Mouse (Mus musculus) 416B (cell line): ENCODE measurements at regions not wholly inside any gene's neighbourhood (a gene's known extent, or its start where the extent isn't known, plus 50 kb on each side); places are given as distances from the start of the nearest gene placed in this dataset.

Experiments
- DNase-seq: peaks from one replicate; pipeline ENCODE4 v3.0.0; 2011; ENCODE audit warnings: low read depth

DNA sequence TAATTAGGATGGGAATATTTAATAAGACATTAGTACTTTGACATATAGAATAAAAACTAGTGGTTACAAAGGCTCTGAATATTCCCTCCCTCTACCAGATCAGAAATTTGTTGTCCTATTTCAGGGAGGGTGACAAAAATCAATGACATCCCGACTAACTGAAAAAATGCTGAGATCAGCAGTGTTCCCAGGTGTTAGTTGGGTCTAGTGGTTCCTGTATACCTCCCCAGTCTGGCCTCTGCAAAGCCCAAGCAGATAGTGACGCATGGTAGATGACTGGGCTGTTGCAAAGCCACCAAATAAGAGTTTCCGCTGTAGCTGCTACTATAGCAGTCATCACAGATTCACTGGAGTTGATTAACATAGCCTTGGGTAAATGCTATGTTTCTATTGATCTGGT lies 59.9 kb upstream of the Gm4791 start:
- DNase-seq = no peak

DNA sequence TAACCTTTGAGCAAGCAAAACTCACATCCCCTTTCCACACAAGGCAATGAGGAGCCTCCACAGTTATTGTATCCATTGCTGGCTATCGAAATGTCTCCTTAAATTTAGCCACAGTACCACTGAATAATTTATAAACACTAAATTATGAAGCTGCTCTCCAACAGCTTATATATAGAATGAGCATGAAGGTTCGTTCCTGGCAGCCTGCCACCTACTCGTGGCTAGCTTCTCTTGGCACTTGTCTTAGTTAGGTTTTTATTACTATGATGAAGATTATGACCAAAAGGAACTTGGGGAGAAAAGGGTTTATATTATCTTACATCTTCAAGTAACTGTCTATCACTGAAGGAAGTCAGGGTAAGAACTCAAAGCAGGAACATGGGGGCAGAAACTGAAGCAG lies 72.9 kb upstream of the Gm4791 start:
- no peak for DNase-seq

DNA sequence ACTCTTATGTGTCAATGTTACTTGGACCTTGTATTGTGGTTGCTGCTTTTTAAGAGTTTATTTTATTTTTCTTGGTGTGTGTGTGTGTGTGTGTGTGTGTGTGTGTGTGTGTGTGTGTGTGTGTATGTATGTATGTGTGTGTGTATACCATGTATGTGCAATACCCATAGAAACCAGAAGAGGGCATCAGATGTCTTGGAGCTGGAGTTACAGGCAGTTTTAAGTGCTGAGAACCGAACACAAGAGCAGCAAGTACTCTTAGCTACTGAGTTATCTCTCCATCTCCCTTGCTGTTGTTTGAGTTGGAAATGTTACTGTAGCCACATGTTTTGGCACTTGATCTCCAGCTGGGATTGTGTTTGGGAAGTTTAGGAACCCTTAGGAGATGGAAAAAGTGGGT lies 78.5 kb upstream of the Gm4791 start:
- no peak for DNase-seq

DNA sequence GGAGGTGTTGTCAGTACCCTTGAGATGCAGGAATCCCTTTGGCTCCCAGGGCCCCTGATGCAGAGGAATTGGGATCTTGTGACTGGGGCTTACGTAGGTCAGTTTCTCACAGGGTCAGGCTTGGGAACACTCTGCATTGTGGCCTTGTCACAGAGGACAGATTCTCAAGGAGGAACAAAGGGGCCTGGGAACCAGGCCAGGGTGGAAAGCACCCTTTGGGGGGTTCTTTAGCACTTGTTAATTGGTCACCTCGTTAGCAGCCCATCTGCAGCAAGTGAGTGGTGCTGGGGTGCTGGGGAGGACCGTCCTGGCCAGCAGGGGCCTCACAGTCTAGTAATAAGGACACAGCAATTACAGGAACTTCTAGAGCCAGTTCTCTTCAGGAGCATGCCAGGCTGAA lies 85.3 kb upstream of the Gm4791 start:
- DNase-seq = no peak

DNA sequence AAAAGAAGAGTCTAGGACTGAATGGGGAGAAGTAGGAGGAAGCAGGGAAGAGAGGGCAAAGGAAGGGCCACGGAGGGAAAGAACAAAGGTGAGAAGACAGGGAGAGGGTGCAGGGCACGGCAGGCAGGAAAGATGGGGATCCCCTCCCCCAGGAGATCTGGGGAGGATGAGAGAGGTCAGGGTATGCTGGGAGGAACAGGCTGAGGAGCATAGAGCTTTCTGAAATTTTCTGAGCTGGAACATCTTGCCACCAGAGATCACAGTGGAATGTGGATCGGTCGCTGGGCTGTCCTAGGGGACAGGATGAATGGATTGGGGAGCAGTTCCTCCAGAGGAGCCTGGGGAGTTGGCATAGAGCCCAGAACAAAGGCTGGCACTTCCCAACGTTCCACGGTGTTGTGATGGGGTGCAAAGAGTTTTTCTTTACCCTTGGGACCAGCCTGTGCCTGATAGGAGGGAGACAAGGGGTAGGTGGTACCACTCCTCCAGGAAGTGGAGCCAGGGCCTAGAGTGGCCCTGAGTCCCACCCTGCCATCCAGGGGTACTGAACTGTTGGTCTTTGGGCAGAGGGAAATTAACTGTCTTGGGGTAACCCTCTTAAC lies 89.0 kb upstream of the Gm4791 start:
- no peak for DNase-seq

DNA sequence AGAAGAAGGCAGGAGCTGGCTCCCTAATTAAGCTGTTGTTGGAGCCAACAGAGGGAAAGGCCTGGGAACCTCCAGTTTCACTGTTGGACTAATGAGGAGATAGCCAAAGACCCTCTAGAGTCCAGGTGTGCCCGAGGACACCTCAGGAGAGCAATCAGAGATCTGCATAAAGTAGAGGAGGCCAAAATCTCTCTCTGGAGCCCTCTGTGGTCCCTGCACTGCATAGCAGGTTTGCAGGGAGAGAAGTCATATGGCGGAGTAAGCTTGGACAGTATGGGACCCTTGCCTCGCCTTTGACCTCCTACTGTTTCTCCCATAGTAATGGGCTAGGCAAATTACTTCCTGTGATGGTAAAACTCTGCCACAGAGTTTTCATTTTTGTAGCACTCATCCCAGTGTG lies 93.5 kb upstream of the Gm4791 start:
- no peak for DNase-seq

DNA sequence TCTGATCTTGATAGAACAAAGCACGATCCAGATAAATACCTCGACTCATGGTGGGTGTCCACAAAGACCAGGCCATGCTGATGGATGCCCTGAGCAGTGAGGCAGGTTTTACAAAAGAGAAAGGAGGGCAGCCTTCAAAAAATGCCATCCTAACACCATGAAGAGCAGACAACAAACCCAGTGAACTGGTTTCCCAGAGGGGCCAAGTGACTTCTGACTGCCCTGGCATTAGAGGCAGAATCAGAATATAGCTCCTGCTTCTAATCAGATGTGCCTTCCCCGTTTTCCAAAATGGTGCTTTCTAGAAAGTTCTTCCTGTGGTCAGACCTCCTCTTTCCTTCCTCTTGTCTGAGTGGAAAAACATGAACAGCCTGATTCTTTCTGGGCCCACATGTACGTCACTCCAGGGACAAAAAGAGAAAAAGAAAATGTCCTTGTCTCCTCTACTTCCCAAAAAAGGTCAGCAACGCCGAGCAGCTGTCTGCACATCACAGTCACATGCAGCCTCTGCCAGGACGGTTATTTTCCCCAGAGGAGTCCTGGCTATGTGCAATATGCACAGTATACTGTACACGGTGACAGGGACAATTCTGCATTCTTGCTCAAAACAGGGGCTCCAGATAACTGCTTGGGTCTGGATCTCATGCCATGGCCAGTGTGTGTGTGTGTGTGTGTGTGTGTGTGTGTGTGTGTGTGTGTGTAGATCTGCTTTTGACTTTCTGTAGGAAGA lies 94.9 kb upstream of the Gm4791 start:
- no peak for DNase-seq

DNA sequence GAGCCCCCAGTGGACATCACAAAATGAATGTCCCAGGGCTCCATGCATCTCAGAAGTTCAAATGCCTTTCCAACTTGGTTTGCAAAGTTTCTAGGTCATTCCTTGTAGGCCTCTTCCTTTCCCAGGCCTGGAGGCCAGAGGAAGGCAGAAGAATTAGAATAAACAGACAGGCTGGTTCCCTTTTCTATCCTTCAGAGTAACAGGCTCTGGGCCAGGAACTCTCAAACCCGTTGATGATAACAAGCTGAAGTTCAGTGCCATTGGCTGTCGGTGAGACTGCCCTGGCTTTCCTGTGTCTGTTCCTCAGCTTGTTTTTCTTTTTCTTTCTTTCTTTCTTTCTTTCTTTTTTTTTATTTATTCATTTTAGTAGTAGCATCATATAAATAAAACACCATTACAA lies 99.3 kb upstream of the Gm4791 start:
- DNase-seq = no peak

DNA sequence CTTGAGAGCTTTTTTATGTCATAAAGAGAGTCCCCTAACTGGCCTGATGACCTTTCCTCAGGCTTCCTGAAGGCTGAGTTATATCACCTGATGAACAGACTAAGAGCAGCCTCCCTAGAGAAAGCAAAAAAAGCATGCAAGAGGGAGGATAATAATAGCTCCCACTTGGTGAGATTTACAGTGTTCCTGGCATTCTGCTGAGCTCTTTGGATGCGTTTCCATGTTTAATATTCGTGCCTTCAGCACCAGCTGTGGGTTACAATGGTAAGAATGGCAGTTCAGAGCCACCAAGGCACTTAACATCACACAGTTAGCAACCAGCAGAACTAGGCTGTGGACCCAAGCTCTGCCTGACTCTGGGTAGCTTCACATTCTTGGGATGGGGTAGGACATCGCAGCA lies 100.4 kb upstream of the Gm4791 start:
- DNase-seq = no peak

DNA sequence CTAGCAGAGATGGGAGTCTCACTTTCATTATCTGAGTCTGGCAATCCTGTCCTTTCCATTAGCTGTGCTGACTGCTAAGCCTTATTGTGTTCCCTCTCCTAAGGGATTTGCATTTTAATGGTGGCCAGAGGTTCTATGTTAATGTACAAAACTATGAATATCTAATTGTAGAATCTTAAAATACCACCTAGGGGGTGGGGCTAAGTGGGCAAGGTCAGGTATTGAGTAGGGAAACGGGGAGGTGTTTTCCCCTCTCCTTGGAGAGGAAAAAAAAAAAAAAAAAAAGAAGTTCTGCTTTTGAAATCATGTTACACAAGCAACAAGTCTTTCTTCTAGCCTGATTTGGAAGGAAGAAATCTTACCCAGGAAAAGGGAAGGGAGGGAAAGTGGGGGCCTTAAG lies 106.7 kb upstream of the Gm4791 start:
- no peak for DNase-seq

DNA sequence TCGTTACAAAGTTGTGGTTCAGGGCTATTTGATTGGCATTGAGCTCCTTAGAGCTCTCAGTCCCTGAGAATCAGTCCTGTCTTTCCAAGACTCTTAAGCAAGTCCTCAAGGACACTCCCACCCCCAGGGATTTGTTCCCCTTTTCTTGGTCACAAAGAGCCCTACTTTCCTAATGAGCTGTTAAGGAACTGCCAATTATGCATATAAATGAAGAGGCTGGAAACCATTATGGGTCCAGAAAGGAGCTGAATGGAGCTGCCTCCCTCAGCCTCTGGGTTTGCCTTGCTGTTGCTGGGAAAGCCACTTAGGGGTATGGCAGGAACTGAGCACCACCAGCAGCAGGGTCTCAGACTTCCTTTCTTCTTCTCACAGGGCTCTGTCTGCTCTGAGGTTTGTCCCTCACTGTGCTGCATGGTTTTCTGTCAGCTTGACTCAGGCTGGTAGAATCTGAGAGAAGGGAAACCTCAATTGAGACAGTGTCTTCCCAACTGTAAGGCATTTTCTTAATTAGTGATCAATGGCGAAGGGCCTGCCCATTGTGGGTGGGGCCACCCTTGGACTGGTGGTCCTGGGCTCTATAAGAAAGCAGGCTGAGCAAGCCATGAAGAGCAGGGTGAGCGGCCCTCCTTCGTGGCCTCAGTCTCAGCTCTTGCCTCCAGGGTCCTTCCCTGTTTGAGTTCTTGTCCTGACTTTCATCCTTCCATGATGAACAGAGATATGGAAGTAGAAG lies 108.4 kb upstream of the Gm4791 start:
- no peak for DNase-seq

DNA sequence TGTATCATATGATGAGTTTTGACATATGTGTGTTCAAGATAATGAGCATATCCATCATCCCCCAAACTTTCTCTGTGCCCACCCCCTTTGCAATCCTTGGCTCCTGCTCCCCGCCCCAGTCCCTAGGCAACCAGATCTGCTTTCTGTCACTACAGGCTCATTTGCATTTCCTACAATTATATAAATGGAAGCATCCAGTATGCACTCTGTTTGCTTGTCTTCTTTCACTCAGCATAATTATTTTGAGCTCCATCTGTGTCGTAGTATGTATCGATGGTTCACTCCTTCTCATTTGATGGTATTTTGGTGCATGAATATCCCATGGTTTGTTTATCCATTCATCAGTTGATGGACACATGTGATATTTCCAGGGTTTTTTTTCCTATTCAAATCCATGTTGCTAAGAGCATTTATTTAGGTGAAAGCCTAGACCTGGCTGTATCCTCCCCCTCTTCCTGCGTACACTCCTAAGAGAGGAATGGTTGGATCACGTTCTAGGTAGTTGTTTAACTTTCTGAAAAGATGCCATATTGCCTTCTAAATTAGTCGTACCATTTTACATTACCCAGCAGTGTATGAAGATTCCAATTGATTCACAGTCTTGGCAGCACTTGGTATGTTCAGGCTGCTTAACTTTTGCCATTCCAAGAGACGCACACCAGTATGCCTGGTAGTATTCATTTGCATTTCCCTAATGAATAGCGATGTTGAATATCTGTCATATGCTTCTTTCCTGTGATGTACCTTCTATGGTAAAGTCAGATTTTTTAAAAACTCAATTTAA lies 127.1 kb upstream of the Gm4791 start:
- no peak for DNase-seq

DNA sequence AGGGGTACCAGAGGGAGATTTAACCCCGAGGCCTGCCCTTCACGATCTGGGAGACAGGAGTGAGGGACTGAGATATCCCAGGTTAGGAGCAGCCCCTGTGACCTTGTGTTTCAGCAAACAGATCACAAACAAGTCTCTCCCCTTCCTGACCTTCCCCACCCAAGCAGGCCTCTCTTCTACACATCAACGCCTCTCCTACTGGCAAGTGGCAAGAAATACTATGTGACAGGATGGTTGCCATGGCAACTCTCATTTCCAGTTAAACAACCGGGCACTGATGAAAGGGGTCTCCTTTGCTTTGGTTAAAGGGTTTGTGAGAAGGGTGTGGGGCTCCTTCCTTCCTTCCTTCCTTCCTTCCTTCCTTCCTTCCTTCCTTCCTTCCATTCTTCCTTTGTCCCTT lies 134.6 kb upstream of the Gm4791 start:
- DNase-seq = no peak

DNA sequence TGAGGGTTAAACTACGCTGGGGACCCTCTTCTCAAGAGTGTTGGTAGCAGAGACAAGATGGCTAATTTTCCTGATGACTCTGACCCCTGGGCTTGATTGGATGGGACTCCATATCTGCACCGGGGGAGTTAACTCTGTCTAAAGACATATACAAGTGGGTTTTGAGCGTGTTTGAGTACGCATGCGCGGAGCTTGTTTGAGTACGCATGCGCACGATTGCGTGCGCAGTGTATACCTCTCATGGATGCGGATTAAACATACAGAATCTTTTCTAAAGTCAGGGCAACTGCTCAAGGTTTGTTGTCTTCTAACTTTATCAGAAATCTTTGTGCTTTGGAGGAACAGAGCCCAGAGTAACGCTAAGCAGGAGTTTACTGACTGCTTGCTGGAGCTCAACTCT lies 146.8 kb upstream of the Gm4791 start:
- DNase-seq = no peak

DNA sequence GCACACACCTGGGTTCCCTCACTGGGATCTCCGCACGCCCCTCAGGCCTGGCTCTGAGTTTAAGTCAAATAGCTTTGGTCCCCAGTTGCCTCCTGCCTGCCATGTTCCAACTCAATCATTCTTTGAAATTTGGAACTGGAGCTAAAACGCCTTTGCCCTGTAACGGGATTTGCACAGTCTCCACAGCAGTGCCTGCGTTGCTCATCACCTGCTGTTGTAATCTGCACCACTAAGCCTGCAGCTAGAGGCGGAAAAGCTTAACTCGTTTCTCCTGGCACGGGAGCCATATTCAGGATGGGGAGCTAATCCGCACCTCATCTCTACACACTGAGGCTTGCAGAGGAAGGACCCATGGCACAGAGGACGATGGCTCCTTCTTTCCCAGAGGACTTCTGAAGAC lies 147.2 kb upstream of the Gm4791 start:
- DNase-seq = no peak

DNA sequence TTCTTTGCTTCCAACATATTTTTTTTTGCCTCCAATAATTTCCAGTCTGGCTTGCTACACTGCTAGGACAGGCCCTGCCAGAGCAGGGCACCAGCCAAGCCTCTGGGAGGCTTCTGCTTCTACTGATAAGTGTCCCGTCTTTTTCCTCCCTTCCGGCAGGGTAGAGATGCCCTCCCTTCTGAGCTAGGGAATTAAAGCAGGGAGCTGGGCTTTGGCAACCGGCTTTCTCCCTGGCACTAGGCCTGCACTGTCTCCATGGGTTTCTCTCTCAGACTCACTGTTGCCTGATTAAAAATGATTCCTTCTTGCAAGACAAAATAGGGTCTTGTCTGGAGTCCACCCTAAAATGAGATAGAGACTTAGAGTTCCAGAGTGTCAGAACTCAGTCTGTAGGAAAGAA lies 153.3 kb upstream of the Gm4791 start:
- DNase-seq = no peak

DNA sequence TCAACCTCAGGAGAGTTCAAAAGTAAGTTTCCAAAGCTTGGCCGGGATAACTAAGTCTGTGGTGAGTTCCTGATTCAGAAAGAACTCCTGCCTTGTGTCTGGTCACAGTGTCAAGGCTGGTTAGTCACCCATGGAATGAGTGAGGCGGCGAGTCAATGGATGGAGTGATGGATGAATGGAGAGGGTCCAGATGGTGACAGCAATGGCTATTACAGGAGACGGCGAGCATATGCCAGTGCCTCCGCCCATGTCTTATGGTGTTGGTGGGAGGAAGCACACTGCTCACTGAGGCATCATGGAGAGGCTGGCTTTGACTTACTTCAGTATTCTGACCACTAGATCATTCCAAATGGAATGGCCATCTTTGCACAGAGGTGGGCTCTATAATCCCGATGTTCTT lies 154.8 kb upstream of the Gm4791 start:
- no peak for DNase-seq

DNA sequence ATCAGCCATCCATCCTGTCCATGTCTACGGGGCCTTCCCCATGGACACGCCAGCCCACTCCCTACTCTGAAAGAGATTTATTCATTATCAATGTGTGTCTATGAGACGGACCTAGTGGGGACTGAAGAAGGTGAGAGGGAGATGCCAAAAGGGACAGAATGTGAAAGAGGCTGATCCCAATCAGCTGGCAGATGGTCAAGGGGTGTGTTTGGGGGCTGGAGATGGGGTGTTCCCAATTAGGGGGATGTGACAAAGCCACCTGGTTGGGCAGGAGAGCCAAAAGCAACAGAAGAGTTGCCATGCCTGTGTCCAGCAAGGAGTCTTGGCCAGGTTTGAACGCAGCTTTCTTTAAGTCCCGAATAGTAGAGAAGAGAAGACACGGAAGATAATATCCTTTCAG lies 157.0 kb upstream of the Gm4791 start:
- DNase-seq = no peak

DNA sequence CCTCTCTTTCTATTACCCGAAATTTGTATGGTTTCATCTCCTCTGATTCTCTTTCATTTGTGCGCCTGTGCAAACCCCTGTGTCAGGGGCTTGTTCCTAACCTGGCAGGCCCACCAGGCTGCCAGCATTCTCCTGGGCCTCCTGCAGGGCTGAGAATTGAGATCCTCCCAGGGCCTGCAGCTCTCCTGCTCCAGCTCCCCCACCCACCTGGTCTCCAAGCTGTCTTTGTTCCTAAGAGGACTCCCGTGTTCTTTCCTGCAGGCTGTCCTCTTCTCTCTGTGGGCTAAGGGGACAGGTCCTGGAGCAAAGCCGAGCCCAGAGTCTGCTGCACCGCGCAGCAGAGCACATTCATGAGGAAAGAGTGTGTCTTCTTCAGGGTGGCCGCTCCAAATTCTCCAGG lies 163.3 kb upstream of the Gm4791 start:
- no peak for DNase-seq

DNA sequence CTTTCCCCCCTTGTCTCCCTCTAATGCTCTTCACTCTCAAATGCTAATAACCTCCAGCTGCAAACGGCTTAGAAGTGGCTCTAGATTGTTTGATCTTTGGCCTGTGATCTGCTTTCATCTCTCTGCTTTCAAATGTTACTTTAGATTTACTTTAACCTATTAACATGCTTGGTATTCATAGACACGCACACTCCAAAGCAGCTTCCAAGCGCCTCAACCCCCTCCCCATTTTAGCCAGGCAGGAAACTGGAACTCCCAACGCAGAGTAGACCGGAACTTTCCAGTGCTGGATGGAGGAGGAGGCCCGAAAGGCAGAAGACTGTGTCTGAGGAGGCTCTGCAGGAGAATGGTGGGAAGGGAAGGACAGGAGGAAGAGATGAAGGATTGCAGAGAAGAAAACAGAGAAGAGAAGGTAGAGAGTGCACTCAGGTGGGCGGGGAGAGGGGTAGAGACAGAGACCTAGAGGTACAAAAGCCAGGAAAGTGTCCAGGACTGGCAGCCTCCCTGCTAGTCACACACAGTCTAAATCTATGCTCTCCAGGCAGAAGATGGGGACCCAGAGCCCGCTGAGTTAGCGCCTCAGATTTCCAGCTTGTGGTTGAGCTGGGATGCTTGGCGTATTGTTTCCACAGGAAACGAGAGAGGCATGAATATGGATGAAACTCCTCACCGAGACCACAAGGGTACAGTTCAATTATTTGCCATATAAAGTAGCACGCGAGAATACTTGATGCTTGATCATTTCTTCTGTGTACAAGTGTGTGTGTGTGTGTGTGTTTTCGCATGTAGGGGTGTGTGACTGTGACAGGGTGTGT lies 167.6 kb upstream of the Gm4791 start:
- no peak for DNase-seq

DNA sequence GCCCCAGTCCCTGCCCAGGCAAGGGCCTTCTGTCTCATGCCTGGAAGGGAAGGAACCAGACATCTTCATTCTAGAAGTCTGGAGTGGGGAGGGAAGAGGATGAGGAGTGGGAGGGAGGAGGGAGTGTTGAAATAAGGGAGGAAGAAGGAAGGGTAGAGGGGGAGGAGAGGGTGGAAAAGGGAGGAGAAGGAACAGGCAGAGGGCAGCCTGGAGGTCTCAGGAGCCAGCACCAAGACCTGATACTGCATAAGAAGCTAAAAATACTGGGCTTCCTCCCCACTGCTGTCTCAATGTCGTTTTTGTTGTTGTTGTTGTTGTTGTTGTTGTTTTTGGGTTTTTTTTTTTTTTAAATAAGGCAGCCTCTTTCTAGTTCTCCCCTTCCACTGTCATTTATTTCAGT lies 168.2 kb upstream of the Gm4791 start:
- DNase-seq = no peak

DNA sequence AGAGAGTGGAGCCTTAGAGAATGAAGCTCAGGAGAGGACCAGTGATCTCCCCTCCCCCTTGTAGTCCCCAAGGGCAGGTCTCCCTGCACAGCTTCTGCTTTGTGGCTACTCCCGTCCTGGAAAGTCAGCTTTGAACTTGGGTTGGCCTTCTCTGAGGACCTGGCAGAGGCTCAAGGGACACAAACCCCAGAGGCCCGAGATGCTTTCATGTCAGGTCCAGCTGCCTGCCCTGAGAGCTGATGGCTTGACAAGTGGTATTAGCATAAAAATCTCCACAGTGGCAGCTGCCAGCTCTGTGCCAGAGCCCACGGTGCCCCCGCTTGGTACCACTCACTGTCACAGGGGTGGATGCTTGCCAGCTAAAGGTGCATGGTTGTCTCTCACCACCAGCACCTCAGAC lies 173.8 kb upstream of the Gm4791 start:
- no peak for DNase-seq
